Mouse (Mus musculus): ENCODE measurements around the gene Wasf2. TPM values are rescaled to one million over a fixed set of nuclear protein-coding genes. Genes with fewer than 3 reads are reported as not detected.

Wasf2 gene
- 291 to 323 TPM (median 299 TPM) in 4 replicates for total RNA-seq (2023)

DNA sequence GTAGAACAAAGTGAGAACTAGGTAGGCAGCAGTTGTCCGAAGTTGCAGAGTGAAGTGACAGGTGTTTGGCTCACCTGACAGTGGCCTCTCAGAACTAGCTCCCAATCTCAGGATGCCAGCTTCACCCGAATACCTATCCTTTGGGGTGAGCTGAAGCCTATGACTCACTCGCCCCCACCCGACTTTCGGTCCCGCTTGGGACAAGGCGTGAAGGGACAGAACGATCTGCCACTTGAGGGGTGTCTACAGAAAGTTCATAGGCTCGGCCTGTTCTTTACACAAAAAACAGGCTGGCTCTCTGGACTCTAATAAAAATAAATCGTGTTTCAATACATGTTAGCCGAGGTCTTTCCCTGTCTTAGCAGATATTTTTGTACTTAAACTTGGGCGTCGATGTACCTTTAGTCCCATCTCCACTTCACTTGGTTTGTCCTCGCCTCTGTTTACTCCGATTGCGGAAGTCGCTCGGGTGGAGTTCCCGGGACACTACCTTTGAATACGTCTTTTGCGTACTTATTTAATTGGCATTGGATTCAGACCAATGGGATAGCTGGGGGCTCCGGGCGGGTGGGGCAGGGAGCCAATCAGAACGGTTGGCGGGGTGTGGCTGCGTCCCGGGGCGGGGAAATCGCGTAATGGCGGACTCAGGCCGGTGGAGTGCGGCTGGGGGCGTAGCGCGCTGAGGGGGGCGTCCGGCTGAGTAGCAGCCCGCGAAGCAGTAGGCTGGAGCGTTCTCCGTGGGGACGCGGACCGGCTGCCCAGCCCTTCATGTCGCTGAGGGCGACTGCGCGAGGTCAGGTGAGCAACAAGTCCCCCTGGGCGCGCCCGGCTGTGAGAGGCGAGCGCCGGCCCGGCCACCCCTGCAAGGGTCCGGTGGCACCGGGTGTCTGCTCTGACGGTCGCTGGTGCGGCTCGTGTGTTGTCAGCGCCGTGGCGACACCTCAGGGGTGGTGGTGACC, at the start of gene Wasf2:
Wasf2 (plus strand) TSS at position 575 of the 959 bp plus-strand sequence.

DNA sequence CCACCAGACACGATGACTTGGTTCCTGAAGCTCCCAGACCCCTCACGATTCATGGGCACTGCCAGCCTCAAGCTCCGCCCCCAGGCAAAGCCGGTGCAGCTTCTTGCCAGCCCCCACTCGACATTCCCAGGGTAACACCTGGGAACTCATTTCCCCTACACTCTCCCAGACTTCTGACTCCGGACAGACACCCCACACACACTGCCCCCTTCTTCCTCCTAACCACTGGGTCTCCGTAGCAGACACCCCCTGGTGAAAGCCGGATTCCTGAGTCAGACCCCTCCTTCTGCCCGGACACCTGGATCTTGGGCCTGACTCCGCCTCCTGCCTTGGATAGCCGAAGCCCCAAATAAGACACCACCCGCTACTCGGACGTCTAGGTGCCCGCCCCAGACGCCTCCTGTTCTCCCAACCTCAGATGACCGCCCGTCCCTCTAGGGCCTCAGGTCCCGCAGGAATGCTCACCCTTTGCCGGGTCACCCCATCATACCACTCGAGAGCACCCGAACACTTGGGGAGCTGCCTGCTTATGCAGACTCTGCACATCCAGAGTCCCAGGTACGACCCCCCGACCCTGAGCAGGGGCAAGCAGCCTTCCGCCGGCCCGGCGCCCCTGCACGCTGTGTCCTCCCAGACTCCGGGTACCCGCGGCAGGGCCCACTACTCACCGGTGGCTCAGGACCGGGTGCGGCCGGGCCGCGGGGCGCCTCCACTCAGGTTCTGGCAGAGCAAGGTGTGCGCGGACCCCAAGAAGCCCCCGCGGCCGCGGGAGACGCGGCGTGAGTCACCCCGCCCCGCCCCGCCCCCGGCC, 81.7 kb downstream of the Wasf2 start, which contains the start of the genes Cd164l2 and Gpr3:
Cd164l2 (plus strand) TSS at position 381 of the 811 bp plus-strand sequence.
Gpr3 (minus strand) TSS at position 786 of the 811 bp plus-strand sequence.

DNA sequence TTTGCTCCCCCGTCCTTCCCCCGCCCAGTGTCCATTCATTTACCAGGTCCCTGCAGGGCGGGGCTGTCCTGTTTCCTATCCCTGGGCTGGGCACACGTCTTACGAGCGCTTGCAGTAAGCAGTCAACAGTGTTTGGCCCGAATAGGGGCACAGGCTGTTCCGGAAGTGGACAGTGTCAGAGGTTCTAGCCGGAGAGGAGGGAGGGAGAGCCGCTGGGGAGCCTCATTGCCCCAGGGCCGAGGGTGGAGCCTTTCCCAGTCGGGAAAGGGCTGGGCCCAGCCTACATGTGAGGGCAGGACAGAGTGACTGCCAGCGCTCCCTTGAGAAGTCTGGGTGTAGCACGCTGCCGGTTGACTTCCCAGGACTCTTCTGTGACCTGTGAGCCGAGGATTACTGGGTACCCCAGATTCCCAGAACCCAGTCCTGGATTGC, 110.2 kb downstream of the Wasf2 start, which contains the start of gene Map3k6:
Map3k6 (plus strand) TSS at position 329 of the 432 bp plus-strand sequence.

Other genes starting within 250 kb of the Wasf2 start
- gene Stx12, start 246.0 kb upstream of the Wasf2 start, total RNA-seq (2023): 17.7 to 21.1 TPM (median 19.6 TPM) in 4 replicates
- 37.1 to 50.3 TPM (median 44.1 TPM) in 4 replicates for gene Fam76a, start 207.9 kb upstream of the Wasf2 start, total RNA-seq (2023)
- gene Fgr, start 156.4 kb upstream of the Wasf2 start, total RNA-seq (2023): 30.2 to 33.7 TPM (median 31.5 TPM) in 4 replicates
- 66.2 to 87.0 TPM (median 78.5 TPM) in 4 replicates for gene Ahdc1, start 119.2 kb upstream of the Wasf2 start, total RNA-seq (2023)
- gene Cd164l2, start 81.6 kb downstream of the Wasf2 start, total RNA-seq (2023): 1.8 to 3.4 TPM (median 2.9 TPM) in 3 of 4 replicates, not detected in the other
- 3.3 to 4.8 TPM (median 3.8 TPM) in 4 replicates for gene Gpr3, start 82.0 kb downstream of the Wasf2 start, total RNA-seq (2023)
- 1.0 TPM in 1 of 4 replicates, not detected in the others for gene Map3k6, start 110.3 kb downstream of the Wasf2 start, total RNA-seq (2023)
- gene Sytl1, start 132.6 kb downstream of the Wasf2 start, total RNA-seq (2023): 0.67 to 1.7 TPM (median 1.2 TPM) in 4 replicates
- 45.6 to 52.7 TPM (median 52.0 TPM) in 4 replicates for gene Tmem222, start 147.3 kb downstream of the Wasf2 start, total RNA-seq (2023)
- gene Wdtc1, start 223.0 kb downstream of the Wasf2 start, total RNA-seq (2023): 36.9 to 42.9 TPM (median 39.9 TPM) in 4 replicates
- 49.4 to 53.7 TPM (median 51.1 TPM) in 4 replicates for gene Slc9a1, start 239.2 kb downstream of the Wasf2 start, total RNA-seq (2023)